Mouse (Mus musculus): ENCODE data around the gene Pfas. TPM values are rescaled to one million over a fixed set of nuclear protein-coding genes. Genes with fewer than 3 reads are reported as not detected.

Gene Pfas
- polyA plus RNA-seq (2017; shearing (Covaris generic)): 1.8 TPM

GRCm38 (mm10) chr11:69008182-69009121, at the start of gene Pfas:
Gene Pfas, minus strand, starts transcription at chr11:69008460.

GRCm38 (mm10) chr11:69045531-69046394, 37.5 kb upstream of the Pfas start, which contains the start of gene Aurkb:
Gene Aurkb, plus strand, starts transcription at chr11:69045647.

GRCm38 (mm10) chr11:69015644-69016441, 7.6 kb upstream of the Pfas start, which contains the start of gene Ctc1:
Gene Ctc1, plus strand, starts transcription at chr11:69015911.

GRCm38 (mm10) chr11:68975085-68975484, 33.2 kb downstream of the Pfas start, which contains the start of gene Rangrf:
Gene Rangrf, minus strand, starts transcription at chr11:68975185.

GRCm38 (mm10) chr11:68967337-68968282, 40.6 kb downstream of the Pfas start, which contains the start of gene Slc25a35:
Gene Slc25a35, plus strand, starts transcription at chr11:68968131.

GRCm38 (mm10) chr11:68957308-68957707, 51.0 kb downstream of the Pfas start, which contains the start of gene Arhgef15:
Gene Arhgef15, minus strand, starts transcription at chr11:68957480.

Other genes starting within 250 kb of the Pfas start
- 155 TPM for gene Ndel1, start 136.6 kb downstream of the Pfas start, polyA plus RNA-seq (2017; shearing (Covaris generic))
- gene Rnf222, start 119.9 kb downstream of the Pfas start, polyA plus RNA-seq (2017; shearing (Covaris generic)): not detected
- 791 TPM for gene Rpl26, start 106.9 kb downstream of the Pfas start, polyA plus RNA-seq (2017; shearing (Covaris generic))
- 0.48 TPM for gene Odf4, start 81.4 kb downstream of the Pfas start, polyA plus RNA-seq (2017; shearing (Covaris generic))
- gene Arhgef15, start 51.0 kb downstream of the Pfas start, polyA plus RNA-seq (2017; shearing (Covaris generic)): 0.24 TPM
- 4.6 TPM for gene Slc25a35, start 40.3 kb downstream of the Pfas start, polyA plus RNA-seq (2017; shearing (Covaris generic))
- 3.6 TPM for gene Rangrf, start 33.3 kb downstream of the Pfas start, polyA plus RNA-seq (2017; shearing (Covaris generic))
- 15.3 TPM for gene Ctc1, start 7.5 kb upstream of the Pfas start, polyA plus RNA-seq (2017; shearing (Covaris generic))
- gene Aurkb, start 37.2 kb upstream of the Pfas start, polyA plus RNA-seq (2017; shearing (Covaris generic)): 2.2 TPM
- 5.9 TPM for gene Borcs6, start 51.3 kb upstream of the Pfas start, polyA plus RNA-seq (2017; shearing (Covaris generic))
- 13.6 TPM for gene Tmem107, start 62.3 kb upstream of the Pfas start, polyA plus RNA-seq (2017; shearing (Covaris generic))
- gene Vamp2, start 80.0 kb upstream of the Pfas start, polyA plus RNA-seq (2017; shearing (Covaris generic)): 250 TPM
- 81.1 TPM for gene Per1, start 86.8 kb upstream of the Pfas start, polyA plus RNA-seq (2017; shearing (Covaris generic))
- gene Hes7, start 111.9 kb upstream of the Pfas start, polyA plus RNA-seq (2017; shearing (Covaris generic)): 0.35 TPM
- gene 9130213A22Rik, start 114.1 kb upstream of the Pfas start, polyA plus RNA-seq (2017; shearing (Covaris generic)): 0.63 TPM
- 0.69 TPM for gene Aloxe3, start 117.4 kb upstream of the Pfas start, polyA plus RNA-seq (2017; shearing (Covaris generic))
- gene Alox12b, start 148.5 kb upstream of the Pfas start, polyA plus RNA-seq (2017; shearing (Covaris generic)): not detected
- gene Alox8, start 189.4 kb upstream of the Pfas start, polyA plus RNA-seq (2017; shearing (Covaris generic)): 0.57 TPM
- 0.10 TPM for gene Gucy2e, start 228.6 kb upstream of the Pfas start, polyA plus RNA-seq (2017; shearing (Covaris generic))

Measured in effector memory CD4-positive, alpha-beta T cell, adult 7 months (primary cell).